Mouse (Mus musculus) kidney, adult 2 months (tissue): ENCODE results near the gene Npas3.

Experiments used
- CTCF ChIP-seq: fragments of 200-500 bp; conservative IDR thresholded peaks from 2 replicates; pipeline ENCODE4 v1.5.1; 2011; ENCODE audit warnings: low read depth, mild to moderate bottlenecking, control low read depth, low read length, moderate library complexity, mixed read lengths; ENCODE audit not compliant: insufficient read depth, insufficient read length
- POLR2A ChIP-seq: fragments of 200-500 bp; IDR thresholded peaks from one replicate; pipeline ENCODE4 v1.6.1; 2011; ENCODE audit warnings: low read depth, low read length, control low read depth

DNA sequence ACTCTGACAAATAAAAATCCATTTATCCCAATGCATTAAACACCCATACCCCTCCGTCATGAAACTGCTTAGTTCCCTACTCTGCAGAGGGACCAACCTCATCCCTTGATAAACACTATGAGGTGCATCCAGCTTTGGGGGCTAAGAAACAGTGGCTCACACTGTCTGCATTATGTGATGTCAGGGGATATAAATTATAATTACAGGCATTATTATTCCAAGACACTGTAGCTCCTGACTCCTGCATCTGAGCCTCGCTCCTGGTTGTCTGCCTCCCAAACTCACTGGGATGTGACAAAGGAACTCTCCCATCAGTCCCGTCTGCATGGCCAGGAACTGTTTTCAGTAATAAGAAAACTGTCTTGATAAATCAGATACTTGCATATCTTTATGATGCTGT lies 578.3 kb downstream of the Npas3 start:
- TF ChIP-seq CTCF, result no peak
- no peak for TF ChIP-seq POLR2A
